Comparison of ENCODE assay signal across 7 mouse cellular contexts in genomic region chr9:49528943-49529342, GRCm38 (mm10). TPM values are rescaled to one million over a fixed set of nuclear protein-coding genes. Genes with fewer than 3 reads are reported as not detected.
A peak's percentile ranks its signal among the peaks of the same experiment; 100 is the strongest.
DNase-seq lines count a peak whose midpoint lies in the region; ATAC-seq and TF ChIP-seq lines count a peak whose summit lies in the region.

No protein-coding gene starts in this region.

- no peaks in the 10 kb centered on the region for H3K27me3 ChIP-seq in ES-Bruce4 (ENCODE audit: control insufficient read depth, insufficient read depth, low read length, poor library complexity, severe bottlenecking)
- H3K27me3 ChIP-seq in Patski: no peaks in the 10 kb centered on the region
- no peaks in the 10 kb centered on the region for H3K27me3 ChIP-seq in neural tube, embryonic 14.5 days (ENCODE audit: control insufficient read depth, insufficient read depth, low read length)

- POLR2A ChIA-PET in Patski (lab: Charles Lee): no interaction called here

- TF ChIP-seq EP300 in ES-Bruce4 (IDR thresholded peaks at IDR 0.05; ENCODE audit: insufficient read depth, low read depth, low read length): no peak

- ATAC-seq in Patski: no peak
- 0 out of 2 replicates have a peak, but pooled peaks have one; percentile 16 for ATAC-seq in neural tube, embryonic 14.5 days (ENCODE audit: low read depth)

- no peak for TF ChIP-seq POLR2A in ES-Bruce4 (IDR thresholded peaks at IDR 0.05; ENCODE audit: insufficient read depth, low read length)
- no peak for TF ChIP-seq POLR2A in embryonic fibroblast, embryonic 13.5 days (IDR thresholded peaks at IDR 0.05; ENCODE audit: low read depth, low read length)

- peak; percentile 59 to 65 for DNase-seq in kidney, postnatal 4 days
- DNase-seq in kidney, adult 11 months: no peak
- no peak for DNase-seq in Patski (ENCODE audit: low read depth, low spot score)
- no peak for DNase-seq in ovary, postnatal 36 days (ENCODE audit: low spot score)

- H3K9ac ChIP-seq in ES-Bruce4 (ENCODE audit: low read depth, poor library complexity, severe bottlenecking): no peak overlapping the region
- no peak overlapping the region for H3K9ac ChIP-seq in neural tube, embryonic 14.5 days (replicated peaks; ENCODE audit: low read depth, low read length)

- in situ Hi-C loops in Patski (cut with MboI; ENCODE audit: low pct_unique_long_range_greater_than_20kb): loop anchor here (10.0 kb wide), 1 partner anchor 396 kb away; no protein-coding TSS in a partner anchor

- H3K9me3 ChIP-seq in ES-Bruce4 (replicated peaks; ENCODE audit: control insufficient read depth, insufficient read depth, low read length, poor library complexity, severe bottlenecking): 0 out of 2 replicates have a peak, but pooled peaks cover 4% of the 10 kb centered on the region
- no peaks in the 10 kb centered on the region for H3K9me3 ChIP-seq in neural tube, embryonic 14.5 days (ENCODE audit: control insufficient read depth, low read length)

- 41% methylated on average over 10 of the region's 10 CpGs for WGBS in neural tube, embryonic 14.5 days

- CTCF ChIA-PET in Patski (lab: Charles Lee): interaction anchor here (0.9 kb wide), 1 partner anchor 909 kb away, joined by 3 read pairs; no protein-coding TSS in a partner anchor

- no peak overlapping the region for H3K27ac ChIP-seq in ES-Bruce4 (ENCODE audit: insufficient read depth, low read length)
- H3K27ac ChIP-seq in embryonic fibroblast, embryonic 13.5 days (ENCODE audit: insufficient read depth, low read length): no peak overlapping the region
- H3K27ac ChIP-seq in neural tube, embryonic 14.5 days (ENCODE audit: low read depth, low read length): no peak overlapping the region

- H3K4me1 ChIP-seq in ES-Bruce4 (ENCODE audit: control insufficient read depth, insufficient read depth, low read length): no peaks in the 10 kb centered on the region
- H3K4me1 ChIP-seq in embryonic fibroblast, embryonic 13.5 days (ENCODE audit: control insufficient read depth, insufficient read depth, low read length): peaks cover 3% of the 10 kb centered on the region
- H3K4me1 ChIP-seq in neural tube, embryonic 14.5 days (ENCODE audit: control insufficient read depth, insufficient read depth, low read length): peaks cover under 1% of the 10 kb centered on the region

- 0 out of 2 replicates have a peak overlapping the region, but pooled peaks have one; percentile 16 for H3K4me3 ChIP-seq in ES-Bruce4 (ENCODE audit: low read depth, low read length)
- H3K4me3 ChIP-seq in embryonic fibroblast, embryonic 13.5 days (ENCODE audit: insufficient read depth, low read length): no peak overlapping the region
- H3K4me3 ChIP-seq in neural tube, embryonic 14.5 days (ENCODE audit: low read depth, low read length): no peak overlapping the region

- H3K36me3 ChIP-seq in ES-Bruce4 (ENCODE audit: control insufficient read depth, insufficient read depth, low read length, poor library complexity, severe bottlenecking): no peaks in the 10 kb centered on the region
- peaks cover 5% of the 10 kb centered on the region; the same call in 1 of the 2 replicates for H3K36me3 ChIP-seq in neural tube, embryonic 14.5 days (ENCODE audit: control insufficient read depth, insufficient read depth, low read length)

- TF ChIP-seq CTCF in ES-Bruce4 (IDR thresholded peaks at IDR 0.05; ENCODE audit: low read depth, low read length) (peak; percentile 57), Patski (IDR thresholded peaks at IDR 0.05) (peak; percentile 79)
- peak; percentile 14; the same call in 1 of the 2 replicates for TF ChIP-seq CTCF in embryonic fibroblast, embryonic 13.5 days (IDR thresholded peaks at IDR 0.05; ENCODE audit: borderline replicate concordance, insufficient read depth, low read length)

- H3K4me2 ChIP-seq in neural tube, embryonic 14.5 days (ENCODE audit: low read depth, low read length): no peak overlapping the region

RNA-seq across cellular contexts. Expression of gene Ttc12, which starts 42.9 kb away (rescaled TPM):
- polyA plus RNA-seq in ES-Bruce4 (2011; ENCODE audit: insufficient read depth, insufficient read length, low read depth, missing spikeins) (10.9 and 12.6 TPM in 2 replicates), Patski (2021) (6.8 TPM)
- 9.6 and 14.8 TPM in 2 replicates for polyA plus RNA-seq in embryonic fibroblast, embryonic 13.5 days (2011; ENCODE audit: insufficient read length, low read depth, missing spikeins)
- polyA plus RNA-seq in neural tube, embryonic 14.5 days (2014; fragmentation: Nextera tagmentation; extraction: Ambion mirVana): 1.9 and 2.0 TPM in 2 replicates

Comparison
In these comparisons a context has a peak if more than half of its experiments do, and no peak if none do; other contexts are left out.
1. DNase-seq: peak in kidney, postnatal 4 days (2 of 2); none in kidney, adult 11 months (single experiment), Patski (single experiment) and ovary, postnatal 36 days (single experiment).
2. CTCF ChIP-seq: peak in every context shown above with its lines; median percentile 79 in Patski; 57 in ES-Bruce4; 14 in embryonic fibroblast, embryonic 13.5 days.